8 mouse cellular contexts compared by ENCODE assay signal in genomic region chr7:143464811-143465560, GRCm38 (mm10). TPM values are rescaled to one million over a fixed set of nuclear protein-coding genes. Genes with fewer than 3 reads are reported as not detected.
A peak's percentile ranks its signal among the peaks of the same experiment; 100 is the strongest.
DNase-seq lines count a peak whose midpoint lies in the region; ATAC-seq lines count a peak whose summit lies in the region.

No protein-coding gene starts in this region.

- H3K4me2 ChIP-seq in heart, embryonic 11.5 days: peak overlapping the region; percentile 83

- H3K36me3 ChIP-seq in heart, embryonic 11.5 days (ENCODE audit: control insufficient read depth, insufficient read depth, low read length): no peaks in the 10 kb centered on the region

- H3K4me1 ChIP-seq in heart, embryonic 11.5 days (ENCODE audit: control insufficient read depth, insufficient read depth, low read length): peaks cover 26% of the 10 kb centered on the region

- H3K9ac ChIP-seq in heart, embryonic 11.5 days (ENCODE audit: low read depth, low read length): peak overlapping the region; percentile 68

- peak overlapping the region; percentile 46; the same call in 1 of the 2 replicates for H3K27ac ChIP-seq in heart, embryonic 11.5 days (ENCODE audit: low read depth, low read length)

- no peak for ATAC-seq in heart, embryonic 11.5 days (replicated peaks; ENCODE audit: insufficient number of reproducible peaks, low FRiP score, low TSS enrichment)

- peaks cover 9% of the 10 kb centered on the region for H3K27me3 ChIP-seq in heart, embryonic 11.5 days (ENCODE audit: control insufficient read depth, insufficient read depth, low read length)

- WGBS in heart, embryonic 11.5 days (ENCODE audit: insufficient replicate concordance): 14% methylated on average over 54 of the region's 56 CpGs

- H3K4me3 ChIP-seq in heart, embryonic 11.5 days (ENCODE audit: low read depth, low read length): peak overlapping the region; percentile 42

- peak; percentile 54 for DNase-seq in kidney, adult 18-20 months
- no peak for DNase-seq in kidney, adult 11 months
- peak; percentile 34 for DNase-seq in c-Kit-positive CD71-positive TER-119-positive erythroid progenitor cells, embryonic 14.5 days (ENCODE audit: low spot score)
- DNase-seq in kidney, postnatal 10 days: peak; percentile 74
- DNase-seq in lung, postnatal 25 days (ENCODE audit: low spot score): peak; percentile 30
- peak; percentile 52 for DNase-seq in right cerebral cortex, postnatal 4 days
- DNase-seq in cerebellum, adult 9-11 months: no peak

- peaks cover 7% of the 10 kb centered on the region for H3K9me3 ChIP-seq in heart, embryonic 11.5 days (replicated peaks; ENCODE audit: control insufficient read depth, low read length)

RNA-seq across cellular contexts. Expression of gene Cdkn1c, which starts 4.1 kb away (rescaled TPM):
- polyA plus RNA-seq in heart, embryonic 11.5 days (2014; fragmentation: Nextera tagmentation; extraction: Ambion mirVana): 1,643 and 1,679 TPM in 2 replicates

RNA-seq across cellular contexts. Expression of gene Slc22a18, which starts 8.6 kb away (rescaled TPM):
- 0.52 and 0.87 TPM in 2 replicates for polyA plus RNA-seq in heart, embryonic 11.5 days (2014; fragmentation: Nextera tagmentation; extraction: Ambion mirVana)

RNA-seq across cellular contexts. Expression of gene Phlda2, which starts 38.0 kb away (rescaled TPM):
- polyA plus RNA-seq in heart, embryonic 11.5 days (2014; fragmentation: Nextera tagmentation; extraction: Ambion mirVana): 1.3 and 2.6 TPM in 2 replicates

Comparison
In these comparisons a context has a peak if more than half of its experiments do, and no peak if none do; other contexts are left out.
1. DNase-seq: peak in kidney, adult 18-20 months (single experiment), c-Kit-positive CD71-positive TER-119-positive erythroid progenitor cells, embryonic 14.5 days (single experiment), kidney, postnatal 10 days (single experiment), lung, postnatal 25 days (single experiment) and right cerebral cortex, postnatal 4 days (single experiment); none in kidney, adult 11 months (single experiment) and cerebellum, adult 9-11 months (single experiment).